Mouse (Mus musculus): ENCODE results near the gene Ppp1r12c. TPM values are rescaled to one million over a fixed set of nuclear protein-coding genes. Genes with fewer than 3 reads are reported as not detected.
"Not testable (repeated sequence)": the region's sequence is repeated elsewhere in the genome, so short reads cannot be mapped to it uniquely, and the experiment has no call there.

Gene Ppp1r12c
- polyA plus RNA-seq, 1 experiment from 2014 or later = 33.6 TPM

DNA sequence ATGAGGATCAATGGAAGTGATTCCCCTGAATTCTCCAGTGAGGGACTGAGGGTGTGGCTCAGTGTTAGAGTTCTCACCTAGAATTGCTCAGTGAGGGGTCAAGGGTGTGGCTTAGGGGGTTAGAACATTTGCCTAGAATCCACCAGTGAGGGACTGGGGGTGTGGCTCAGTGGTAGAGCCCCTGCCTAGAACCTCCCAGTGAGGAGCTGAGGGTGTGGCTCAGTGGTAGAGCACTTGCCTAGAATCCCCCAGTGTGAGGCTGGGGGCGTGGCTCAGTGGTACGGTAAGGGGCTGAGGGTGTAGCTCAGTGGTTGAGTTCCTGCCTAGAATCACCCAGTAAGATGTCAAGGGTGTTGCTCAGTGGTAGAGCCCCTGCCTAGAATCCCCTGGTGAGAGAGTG, 37.5 kb upstream of the Ppp1r12c start:
- H3K4me1 ChIP-seq (replicated peaks; ENCODE audit: control insufficient read depth, insufficient read depth, low read length) = no peaks in the 10 kb centered on the region
- no peak overlapping the region for H3K9ac ChIP-seq (ENCODE audit: low read depth, low read length)
- no peak overlapping the region for H3K4me3 ChIP-seq (ENCODE audit: low read depth, low read length)
- H3K4me2 ChIP-seq (replicated peaks; ENCODE audit: low read depth) = no peak overlapping the region
- TF ChIP-seq CTCF (IDR thresholded peaks at IDR 0.05; ENCODE audit: low read depth) = no peak
- no peak overlapping the region for H3K27ac ChIP-seq (ENCODE audit: low read depth, low read length)
- 76% methylated on average over 2 of the region's 2 CpGs for WGBS
- no peak for ATAC-seq
- no peaks in the 10 kb centered on the region for H3K9me3 ChIP-seq (ENCODE audit: control insufficient read depth)
- H3K27me3 ChIP-seq (replicated peaks; ENCODE audit: control insufficient read depth, insufficient read depth, low read length) = no peaks in the 10 kb centered on the region
- H3K36me3 ChIP-seq (ENCODE audit: control insufficient read depth, insufficient read depth) = no peaks in the 10 kb centered on the region

DNA sequence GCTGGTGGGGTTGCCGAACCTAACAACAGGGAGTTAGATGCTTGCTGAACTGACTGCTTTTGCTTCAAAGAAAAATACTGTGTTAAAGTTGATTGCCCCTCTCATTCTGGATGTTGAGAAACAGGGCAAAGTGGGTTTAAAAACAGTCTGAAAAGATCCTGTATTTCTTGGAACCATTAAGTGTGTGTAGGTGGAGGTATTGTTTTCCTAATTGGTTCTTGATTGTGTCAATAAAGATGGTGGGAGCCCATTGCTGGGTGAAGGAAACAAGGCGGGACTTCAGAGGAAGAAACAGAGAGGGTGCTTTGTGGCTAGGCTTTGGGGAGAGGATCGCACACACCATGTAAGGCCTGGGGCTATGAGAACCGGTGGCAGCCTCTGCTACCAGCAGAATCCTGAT, 35.7 kb upstream of the Ppp1r12c start:
- no peak for TF ChIP-seq CTCF (IDR thresholded peaks at IDR 0.05; ENCODE audit: low read depth)
- 63% methylated on average over 4 of the region's 4 CpGs for WGBS

DNA sequence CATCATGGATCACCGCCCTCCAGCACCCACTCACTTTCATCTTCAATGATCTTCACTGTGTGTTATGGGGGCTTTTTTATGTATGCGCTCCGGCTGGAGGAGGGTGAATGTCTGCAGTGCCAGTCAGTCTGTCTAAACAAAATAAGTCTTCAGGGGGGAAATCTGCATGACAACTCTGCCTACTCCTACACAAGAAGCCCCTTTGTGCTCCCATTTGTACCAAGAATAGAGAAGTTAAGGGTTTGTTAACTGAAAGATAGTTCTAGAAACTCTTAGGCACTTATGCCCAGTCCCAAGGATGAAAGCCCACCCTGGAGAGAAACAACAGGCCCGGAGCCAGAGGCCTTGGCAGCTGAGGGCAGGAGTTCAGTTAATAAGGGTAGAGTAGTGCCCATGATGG, 34.9 kb upstream of the Ppp1r12c start:
- WGBS = 91% methylated on average over 4 of the region's 4 CpGs
- no peaks in the 10 kb centered on the region for H3K9me3 ChIP-seq (ENCODE audit: control insufficient read depth)
- no peak for ATAC-seq

More for the DNA sequence above, 35.7 kb upstream of the Ppp1r12c start:
- H3K27ac ChIP-seq (ENCODE audit: low read depth, low read length) = no peak overlapping the region
- ATAC-seq = no peak
- no peaks in the 10 kb centered on the region for H3K27me3 ChIP-seq (replicated peaks; ENCODE audit: control insufficient read depth, insufficient read depth, low read length)
- H3K4me1 ChIP-seq (replicated peaks; ENCODE audit: control insufficient read depth, insufficient read depth, low read length) = 0 out of 2 replicates have a peak, but pooled peaks cover under 1% of the 10 kb centered on the region
- H3K9me3 ChIP-seq (ENCODE audit: control insufficient read depth) = no peaks in the 10 kb centered on the region
- H3K4me3 ChIP-seq (ENCODE audit: low read depth, low read length) = no peak overlapping the region
- no peak overlapping the region for H3K9ac ChIP-seq (ENCODE audit: low read depth, low read length)
- no peaks in the 10 kb centered on the region for H3K36me3 ChIP-seq (ENCODE audit: control insufficient read depth, insufficient read depth)
- no peak overlapping the region for H3K4me2 ChIP-seq (replicated peaks; ENCODE audit: low read depth)

DNA sequence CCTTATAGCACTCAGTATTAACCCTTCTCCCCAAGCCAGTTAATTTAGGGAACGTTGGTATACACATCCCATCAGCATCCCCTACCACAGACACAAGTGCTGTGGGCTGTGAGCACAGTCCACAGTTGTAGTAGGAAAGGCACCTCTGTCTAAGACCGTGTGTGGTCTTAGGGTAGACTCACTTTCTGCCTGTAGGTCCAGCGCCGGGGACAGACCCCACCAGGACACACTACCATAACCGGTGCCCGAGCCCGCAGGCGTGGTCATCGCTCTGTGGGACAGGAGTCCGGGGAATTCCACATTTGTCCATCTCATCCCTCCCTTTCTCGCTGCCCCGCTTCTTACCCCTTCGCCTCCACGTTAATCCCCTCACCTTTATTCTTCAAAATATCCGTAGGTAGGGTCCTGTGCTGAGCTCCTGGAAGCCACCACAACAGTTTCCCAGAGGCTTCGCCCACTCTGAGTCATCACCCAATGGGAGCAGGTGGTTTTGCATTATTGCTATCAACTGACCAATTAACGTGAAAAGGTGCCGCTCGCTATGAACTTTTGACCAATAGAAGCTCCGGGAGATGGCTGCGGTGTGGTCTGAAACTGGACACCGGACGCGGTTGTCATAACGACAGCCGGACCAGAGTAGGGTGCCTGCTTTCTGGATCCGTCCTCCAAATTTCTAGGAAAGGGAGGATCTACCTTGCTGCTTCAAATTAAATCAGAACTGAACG, 30.7 kb upstream of the Ppp1r12c start, which contains the start of gene Dnaaf3:
Dnaaf3 (minus strand) TSS at position 449 of the 725 bp plus-strand sequence.
- peak; percentile 84 for ATAC-seq
- H3K27me3 ChIP-seq (replicated peaks; ENCODE audit: control insufficient read depth, insufficient read depth, low read length) = no peaks in the 10 kb centered on the region
- peak within 1 kb of the TSS; percentile 32 for H3K4me3 ChIP-seq (ENCODE audit: low read depth, low read length)
- 7% methylated on average over 28 of the region's 28 CpGs for WGBS
- H3K27ac ChIP-seq (ENCODE audit: low read depth, low read length) = no peak within 1 kb of the TSS
- H3K36me3 ChIP-seq (ENCODE audit: control insufficient read depth, insufficient read depth) = no peaks in the 10 kb centered on the region
- peak within 1 kb of the TSS; percentile 69 for H3K4me2 ChIP-seq (replicated peaks; ENCODE audit: low read depth)
- 0 out of 2 replicates have a peak, but pooled peaks cover 4% of the 10 kb centered on the region for H3K4me1 ChIP-seq (replicated peaks; ENCODE audit: control insufficient read depth, insufficient read depth, low read length)
- H3K9me3 ChIP-seq (ENCODE audit: control insufficient read depth) = no peaks in the 10 kb centered on the region
- 0 out of 2 replicates have a peak within 1 kb of the TSS, but pooled peaks have one; percentile 11 for H3K9ac ChIP-seq (ENCODE audit: low read depth, low read length)
- no peak for TF ChIP-seq CTCF (IDR thresholded peaks at IDR 0.05; ENCODE audit: low read depth)

More for the DNA sequence above, 34.9 kb upstream of the Ppp1r12c start:
- no peak for TF ChIP-seq CTCF (IDR thresholded peaks at IDR 0.05; ENCODE audit: low read depth)
- Histone ChIP-seq H3K27ac (ENCODE audit: low read depth, low read length) (no peak overlapping the region), H3K36me3 (ENCODE audit: control insufficient read depth, insufficient read depth) (no peaks in the 10 kb centered on the region), H3K4me2 (replicated peaks; ENCODE audit: low read depth) (no peak overlapping the region), H3K4me1 (replicated peaks; ENCODE audit: control insufficient read depth, insufficient read depth, low read length) (0 out of 2 replicates have a peak, but pooled peaks cover 4% of the 10 kb centered on the region), H3K4me3 (ENCODE audit: low read depth, low read length) (no peak overlapping the region), H3K9ac (ENCODE audit: low read depth, low read length) (no peak overlapping the region), H3K27me3 (replicated peaks; ENCODE audit: control insufficient read depth, insufficient read depth, low read length) (no peaks in the 10 kb centered on the region)

DNA sequence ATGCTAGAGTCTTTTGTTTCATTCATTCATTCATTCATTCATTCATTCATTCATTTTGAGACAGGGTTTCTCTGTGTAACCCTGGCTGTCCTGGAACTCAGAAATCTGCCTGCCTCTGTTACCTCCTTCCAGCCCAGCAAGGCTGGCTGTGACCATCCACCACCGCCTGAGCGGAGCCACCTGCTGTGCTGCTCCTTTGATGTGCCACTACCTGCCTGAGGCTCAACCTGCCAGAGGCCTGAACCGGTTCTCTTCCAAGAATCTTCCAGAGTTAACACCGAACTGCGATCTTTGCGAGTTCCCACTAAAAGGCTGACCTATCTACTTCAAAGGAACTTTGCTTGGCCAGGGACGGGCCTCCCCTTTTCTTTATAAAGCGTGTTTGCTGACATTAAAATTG, 28.7 kb upstream of the Ppp1r12c start:
- not testable (repeated sequence) for H3K27me3 ChIP-seq (replicated peaks; ENCODE audit: control insufficient read depth, insufficient read depth, low read length); ATAC-seq; H3K9ac ChIP-seq (ENCODE audit: low read depth, low read length); H3K4me3 ChIP-seq (ENCODE audit: low read depth, low read length); H3K36me3 ChIP-seq (ENCODE audit: control insufficient read depth, insufficient read depth); H3K9me3 ChIP-seq (ENCODE audit: control insufficient read depth); H3K4me1 ChIP-seq (replicated peaks; ENCODE audit: control insufficient read depth, insufficient read depth, low read length); H3K4me2 ChIP-seq (replicated peaks; ENCODE audit: low read depth); H3K27ac ChIP-seq (ENCODE audit: low read depth, low read length)
- 33% methylated on average over 7 of the region's 8 CpGs for WGBS

DNA sequence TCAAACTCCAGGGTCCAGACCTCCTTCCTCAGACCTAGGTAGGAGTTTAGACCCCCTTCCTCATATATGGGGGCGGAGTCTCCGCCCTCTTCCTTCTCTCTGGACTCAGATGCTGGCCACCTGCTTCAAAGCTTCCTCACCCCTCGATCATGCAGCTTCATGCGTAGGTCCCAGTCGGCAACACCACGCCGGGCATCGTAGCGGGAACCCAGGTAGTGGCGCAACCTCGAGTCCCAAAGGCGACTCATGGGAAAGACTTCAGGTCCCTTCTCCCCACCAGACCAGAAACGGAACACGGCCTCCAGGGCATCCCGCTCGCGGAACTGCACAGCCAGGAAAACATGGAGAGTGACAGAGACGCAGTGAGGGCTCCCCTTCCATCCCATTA, 25.8 kb upstream of the Ppp1r12c start:
- Histone ChIP-seq H3K4me1 (replicated peaks; ENCODE audit: control insufficient read depth, insufficient read depth, low read length) (0 out of 2 replicates have a peak, but pooled peaks cover 4% of the 10 kb centered on the region), H3K27me3 (replicated peaks; ENCODE audit: control insufficient read depth, insufficient read depth, low read length) (no peaks in the 10 kb centered on the region), H3K4me2 (replicated peaks; ENCODE audit: low read depth) (peak overlapping the region; percentile 69), H3K36me3 (ENCODE audit: control insufficient read depth, insufficient read depth) (no peaks in the 10 kb centered on the region), H3K9me3 (ENCODE audit: control insufficient read depth) (no peaks in the 10 kb centered on the region), H3K27ac (ENCODE audit: low read depth, low read length) (no peak overlapping the region), H3K4me3 (ENCODE audit: low read depth, low read length) (no peak overlapping the region), H3K9ac (ENCODE audit: low read depth, low read length) (no peak overlapping the region)
- WGBS = 66% methylated on average over 18 of the region's 18 CpGs
- no peak for ATAC-seq
- TF ChIP-seq CTCF (IDR thresholded peaks at IDR 0.05; ENCODE audit: low read depth) = no peak
